Mouse (Mus musculus) large intestine, adult 2 months (tissue): ENCODE measurements around the gene Dhcr24. TPM values are rescaled to one million over a fixed set of nuclear protein-coding genes. Genes with fewer than 3 reads are reported as not detected.

ENCODE experiments used
- DNase-seq: peaks from one replicate; pipeline ENCODE4 v3.0.0-alpha.2; 2012; ENCODE audit warnings: low read depth, low spot score
- WGBS: fragments of 180-500 bp; shearing (Covaris S2); methylation state at CpG from one replicate; pipeline ENCODE4 v1.1.7; 2018; 5-methylcytosine and 5-hydroxymethylcytosine counted together
- polyA plus RNA-seq: library from polyadenylated mRNA; depleted of rRNA; stranded (reverse); fragments of >200 nt; gene quantifications from 2 replicates; pipeline ENCODE4 v1.2.3, GENCODE M21; 2012; rRNA removed

Dhcr24 gene
- polyA plus RNA-seq, 1 experiment = 169 TPM

DNA sequence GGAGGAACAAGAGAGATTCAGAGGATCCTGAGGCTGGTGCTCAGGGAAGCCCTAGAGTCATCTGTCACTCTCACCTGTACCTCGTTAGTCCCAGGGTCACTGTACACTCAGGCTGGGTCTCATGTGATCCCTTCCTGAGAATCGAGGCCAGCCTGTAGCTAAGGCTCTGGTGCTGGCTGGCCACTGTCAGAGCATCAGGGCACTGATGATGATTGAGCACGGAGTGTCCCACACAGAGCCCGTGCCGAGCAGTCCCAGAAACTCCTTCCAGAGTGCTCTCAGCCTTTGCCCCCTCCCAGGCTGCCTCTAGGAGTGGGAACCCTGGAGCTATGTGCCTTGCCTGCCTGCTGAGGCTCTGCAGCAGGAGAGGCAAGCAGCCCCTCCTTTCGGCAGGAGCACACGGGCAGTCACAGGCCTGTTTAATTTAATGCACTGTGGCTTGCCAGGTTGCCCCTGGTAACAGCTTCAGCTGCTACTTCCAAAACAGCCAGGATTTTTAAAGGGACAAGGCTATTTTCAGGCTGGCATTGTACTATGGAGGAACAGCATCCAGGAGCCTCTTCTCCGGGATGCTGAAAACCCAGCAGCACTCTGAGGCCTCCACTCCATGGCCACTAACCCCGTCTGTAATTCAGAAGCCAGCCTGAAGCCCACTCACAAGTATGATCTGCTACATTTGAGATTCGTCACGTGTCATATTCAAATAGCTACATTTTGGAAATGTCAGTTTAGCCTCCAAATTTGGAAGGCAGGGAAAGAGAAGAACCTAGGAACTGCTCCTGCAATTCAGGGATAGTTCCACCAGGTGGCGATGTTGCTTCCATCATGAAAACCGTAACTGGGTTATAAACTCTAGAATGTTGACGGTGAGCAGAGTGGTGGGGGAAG is 69.7 kb downstream of the Dhcr24 start:
- 38% methylated on average over 14 of the region's 14 CpGs for WGBS
- no peak for DNase-seq

DNA sequence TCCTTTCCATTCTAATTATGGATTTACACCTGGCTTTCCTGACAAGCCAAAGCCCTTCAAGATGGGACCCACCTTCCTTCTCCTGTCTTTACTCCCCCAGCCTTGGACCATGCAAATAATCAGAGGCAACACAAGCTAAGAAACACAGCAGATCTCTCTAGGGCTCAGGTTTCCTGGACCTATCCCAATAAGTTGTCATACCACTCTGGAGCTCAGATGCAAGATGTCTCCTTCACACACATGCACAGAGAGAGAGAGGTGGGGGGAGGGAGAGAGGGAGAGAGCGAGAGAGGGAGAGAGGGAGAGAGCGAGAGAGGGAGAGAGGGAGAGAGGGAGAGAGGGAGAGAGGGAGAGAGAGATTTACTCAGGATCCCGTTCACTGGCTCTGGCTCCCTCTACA is 71.5 kb downstream of the Dhcr24 start:
- DNase-seq = no peak
- 67% methylated on average over 1 of the region's 3 CpGs for WGBS

DNA sequence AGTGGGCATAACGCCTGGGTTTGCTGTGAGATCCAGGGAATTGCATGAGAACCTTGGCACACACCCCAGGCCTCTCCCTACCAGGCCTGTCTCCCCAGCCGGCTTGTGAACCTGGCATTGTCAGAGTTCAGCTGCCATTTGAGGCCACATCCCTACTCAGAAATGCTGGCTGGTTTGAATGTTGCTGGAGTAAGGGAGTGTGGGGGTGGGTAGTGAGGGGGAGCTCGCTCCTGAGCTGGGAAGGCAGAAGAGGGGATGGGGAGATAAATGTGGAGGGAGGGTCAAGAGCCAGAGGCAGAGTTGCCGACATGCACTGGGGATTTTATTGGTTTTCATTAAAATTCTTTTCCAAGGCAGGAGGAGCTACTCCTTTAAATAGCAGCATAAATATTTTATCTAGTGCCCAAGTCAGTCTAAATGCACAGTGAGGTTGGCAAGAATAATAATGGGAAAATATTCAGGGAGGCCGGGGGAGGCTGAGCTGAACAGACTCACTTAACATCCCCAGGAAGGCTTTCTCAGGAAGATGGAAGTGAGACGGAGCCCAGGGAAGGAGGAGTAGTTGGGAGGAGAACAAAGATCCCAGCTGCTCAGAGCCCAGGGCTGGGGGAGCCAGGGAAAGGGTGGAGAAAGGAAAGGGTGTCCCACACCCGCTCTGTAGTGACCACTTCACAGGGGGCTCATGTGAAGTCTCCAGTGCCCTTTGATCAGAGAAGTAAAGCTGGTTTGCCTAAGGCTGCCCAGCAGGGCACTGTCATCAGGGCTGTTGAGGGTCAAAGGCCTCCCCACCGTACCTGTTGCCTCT is 72.6 kb downstream of the Dhcr24 start:
- 49% methylated on average over 8 of the region's 8 CpGs for WGBS
- no peak for DNase-seq

DNA sequence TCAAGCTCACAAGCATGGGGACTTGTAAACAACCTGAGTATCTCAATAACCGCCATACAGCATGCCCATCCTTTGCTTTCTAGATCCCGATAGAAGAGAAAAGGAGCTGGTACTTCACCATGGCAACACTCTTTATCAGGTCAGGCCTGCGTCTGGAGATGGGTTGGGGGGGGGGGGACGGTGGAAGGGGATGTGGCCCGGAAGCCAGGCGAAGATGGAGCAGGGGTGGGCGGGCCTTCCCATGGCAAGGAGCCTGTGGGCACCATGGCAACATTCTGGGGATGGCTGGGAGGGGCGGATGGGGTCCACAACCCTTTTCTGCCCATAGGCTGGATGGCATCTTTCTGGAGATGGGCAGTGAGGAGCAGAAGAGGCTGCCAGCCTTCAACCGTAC is 73.2 kb downstream of the Dhcr24 start:
- WGBS = 62% methylated on average over 9 of the region's 9 CpGs

More for the DNA sequence above, 73.2 kb downstream of the Dhcr24 start:
- no peak for DNase-seq

Other genes with a start within 250 kb of the Dhcr24 start
- gene Usp24, start 244.8 kb upstream of the Dhcr24 start, polyA plus RNA-seq = 5.6 and 7.6 TPM in 2 replicates
- gene Pcsk9, start 96.7 kb upstream of the Dhcr24 start, polyA plus RNA-seq = 27.6 and 27.8 TPM in 2 replicates
- gene Bsnd, start 68.8 kb upstream of the Dhcr24 start, polyA plus RNA-seq = not detected in 2 replicates
- not detected in 2 replicates for gene Lexm, start 56.2 kb downstream of the Dhcr24 start, polyA plus RNA-seq
- gene Ttc22, start 61.4 kb downstream of the Dhcr24 start, polyA plus RNA-seq = 65.8 and 88.4 TPM in 2 replicates
- 10.2 and 12.0 TPM in 2 replicates for gene Pars2, start 90.0 kb downstream of the Dhcr24 start, polyA plus RNA-seq
- gene Ttc4, start 117.9 kb downstream of the Dhcr24 start, polyA plus RNA-seq = 55.1 and 75.1 TPM in 2 replicates
- gene Mroh7, start 169.9 kb downstream of the Dhcr24 start, polyA plus RNA-seq = 2.7 and 20.4 TPM in 2 replicates
- gene Fam151a, start 172.9 kb downstream of the Dhcr24 start, polyA plus RNA-seq = 71.8 and 362 TPM in 2 replicates
- gene Acot11, start 244.0 kb downstream of the Dhcr24 start, polyA plus RNA-seq = 22.2 and 31.3 TPM in 2 replicates